25 mouse cellular contexts compared by ENCODE assay signal in the genomic region with DNA sequence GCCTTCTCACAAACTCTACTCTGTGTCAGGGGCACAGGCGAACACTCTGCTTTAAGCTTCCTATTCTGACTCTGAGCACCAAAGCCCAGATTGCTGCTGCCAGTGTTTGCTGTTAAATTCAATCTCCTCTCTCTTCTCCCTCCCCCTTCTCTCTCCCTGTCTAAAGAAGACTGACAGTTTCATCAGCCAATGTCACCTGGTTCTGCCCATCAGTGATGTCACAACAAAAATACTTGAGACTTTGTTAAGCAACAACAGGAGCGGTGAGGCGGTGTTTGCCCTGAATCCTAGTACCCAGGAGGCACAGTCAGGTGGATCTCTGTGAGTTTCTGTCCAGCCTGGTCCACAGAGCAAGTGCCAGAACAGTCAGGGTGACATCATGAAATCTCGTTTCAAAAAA. TPM values are rescaled to one million over a fixed set of nuclear protein-coding genes. Genes with fewer than 3 reads are reported as not detected.
DNase-seq lines count a peak whose midpoint lies in the region; ATAC-seq and TF ChIP-seq lines count a peak whose summit lies in the region.
"Had no signal": no experiment of that assay in that cellular context is flagged by ENCODE, and none has a peak within 500 bp of the region (broad histone marks: within the 10 kb centered on the region; RNA-seq: fewer than 3 reads in every experiment).

No protein-coding gene starts in this region.

- ATAC-seq in heart, postnatal 0 days (ENCODE audit: insufficient read depth, low read depth), result no peak
- peak; percentile 50 for ATAC-seq in megakaryocyte progenitor cell, adult 5-6 weeks (replicated peaks; ENCODE audit: poor library complexity)
- no peak for ATAC-seq in forebrain, embryonic 16.5 days
- ATAC-seq: forebrain, postnatal 0 days had no signal

- TF ChIP-seq EP300 in heart, postnatal 0 days (IDR thresholded peaks at IDR 0.05; ENCODE audit: low read depth), result no peak

- 90% methylated on average over 4 of the region's 4 CpGs for WGBS in heart, postnatal 0 days
- 86% methylated on average over 4 of the region's 4 CpGs for WGBS in forebrain, embryonic 16.5 days

- no peak overlapping the region for H3K4me3 ChIP-seq in heart, postnatal 0 days (ENCODE audit: low read depth, low read length)
- no peak overlapping the region for H3K4me3 ChIP-seq in bone marrow macrophage, adult 2 months (ENCODE audit: insufficient read depth, low read length)
- no peak overlapping the region for H3K4me3 ChIP-seq in forebrain, embryonic 16.5 days (replicated peaks; ENCODE audit: low read length)
- H3K4me3 ChIP-seq: forebrain, embryonic 10.5 days; heart, embryonic 12.5 days; hindbrain, embryonic 13.5 days; limb, embryonic 15.5 days; neural tube, embryonic 12.5 days had no signal

- H3K9ac ChIP-seq in heart, postnatal 0 days (replicated peaks; ENCODE audit: low read depth, low read length), result no peak overlapping the region
- H3K9ac ChIP-seq in forebrain, embryonic 16.5 days (replicated peaks; ENCODE audit: low read depth, low read length), result no peak overlapping the region
- H3K9ac ChIP-seq: forebrain, postnatal 0 days; heart, embryonic 12.5 days; hindbrain, embryonic 13.5 days; limb, embryonic 15.5 days; neural tube, embryonic 12.5 days had no signal

- no peaks in the 10 kb centered on the region for H3K27me3 ChIP-seq in heart, postnatal 0 days (ENCODE audit: control insufficient read depth, insufficient read depth, low read length)
- no peaks in the 10 kb centered on the region for H3K27me3 ChIP-seq in forebrain, embryonic 16.5 days (replicated peaks; ENCODE audit: control insufficient read depth, insufficient read depth, low read length)
- H3K27me3 ChIP-seq: heart, embryonic 12.5 days; hindbrain, embryonic 13.5 days; limb, embryonic 15.5 days; megakaryocyte, embryonic 14.5 days; neural tube, embryonic 12.5 days had no signal

- H3K36me3 ChIP-seq in heart, postnatal 0 days (replicated peaks; ENCODE audit: control insufficient read depth, insufficient read depth, low read length), result no peaks in the 10 kb centered on the region
- H3K36me3 ChIP-seq in forebrain, embryonic 16.5 days (ENCODE audit: control insufficient read depth, insufficient read depth), result no peaks in the 10 kb centered on the region
- H3K36me3 ChIP-seq: forebrain, embryonic 10.5 days; heart, embryonic 12.5 days; hindbrain, embryonic 13.5 days; limb, embryonic 15.5 days; neural tube, embryonic 12.5 days had no signal

- no peak for DNase-seq in heart, postnatal 0 days (ENCODE audit: low spot score)
- no peak for DNase-seq in heart, postnatal 36 days
- peak; percentile 25 for DNase-seq in retina, postnatal 1 day
- no peak for DNase-seq in retina, embryonic 14.5 days (ENCODE audit: low spot score)
- no peak for DNase-seq in MN1 (ENCODE audit: low spot score)
- DNase-seq: cerebellum, adult 9-11 months; forebrain, postnatal 0 days; gastrocnemius, postnatal 14 days; heart, adult 18-20 months; heart, postnatal 14 days; kidney, adult 8-10 months; kidney, postnatal 14 days; left cerebral cortex, postnatal 4 days; midbrain, embryonic 14.5 days had no signal

- H3K4me2 ChIP-seq in heart, postnatal 0 days (ENCODE audit: low read depth, low read length), result no peak overlapping the region
- no peak overlapping the region for H3K4me2 ChIP-seq in forebrain, embryonic 16.5 days (ENCODE audit: low read length)
- H3K4me2 ChIP-seq: heart, embryonic 12.5 days; hindbrain, embryonic 13.5 days; limb, embryonic 15.5 days; neural tube, embryonic 12.5 days had no signal

- intact Hi-C loops in heart, postnatal 36 days (cut with DNase I), result no loop called here

- no peak for TF ChIP-seq POLR2A in bone marrow macrophage, adult 2 months (IDR thresholded peaks at IDR 0.05; ENCODE audit: borderline replicate concordance, low read depth, low read length)

- H3K4me1 ChIP-seq in heart, postnatal 0 days (ENCODE audit: control insufficient read depth, insufficient read depth), result no peaks in the 10 kb centered on the region
- peaks cover 12% of the 10 kb centered on the region for H3K4me1 ChIP-seq in bone marrow macrophage, adult 2 months (ENCODE audit: control insufficient read depth, insufficient read depth, low read length)
- H3K4me1 ChIP-seq in forebrain, embryonic 16.5 days (replicated peaks; ENCODE audit: control insufficient read depth, insufficient read depth, low read length), result no peaks in the 10 kb centered on the region
- H3K4me1 ChIP-seq: forebrain, embryonic 10.5 days; heart, embryonic 12.5 days; hindbrain, embryonic 13.5 days; limb, embryonic 15.5 days; neural tube, embryonic 12.5 days had no signal

- H3K9me3 ChIP-seq in heart, postnatal 0 days (replicated peaks; ENCODE audit: control insufficient read depth, low read length), result no peaks in the 10 kb centered on the region
- H3K9me3 ChIP-seq in forebrain, embryonic 16.5 days (ENCODE audit: control insufficient read depth, low read length), result no peaks in the 10 kb centered on the region
- H3K9me3 ChIP-seq: forebrain, embryonic 10.5 days; hindbrain, embryonic 13.5 days; limb, embryonic 15.5 days; neural tube, embryonic 12.5 days had no signal

- no peak for TF ChIP-seq CTCF in heart, postnatal 0 days (IDR thresholded peaks at IDR 0.05; ENCODE audit: low read depth)
- TF ChIP-seq CTCF in bone marrow macrophage, adult 2 months (IDR thresholded peaks at IDR 0.05; ENCODE audit: low read depth, low read length), result no peak

- H3K27ac ChIP-seq in heart, postnatal 0 days (ENCODE audit: low read depth), result 0 out of 2 replicates have a peak overlapping the region, but pooled peaks have one; percentile 34
- H3K27ac ChIP-seq in bone marrow macrophage, adult 2 months (ENCODE audit: insufficient read depth, low read depth, low read length), result peak overlapping the region; percentile 84
- no peak overlapping the region for H3K27ac ChIP-seq in forebrain, embryonic 16.5 days (ENCODE audit: low read length)
- H3K27ac ChIP-seq: forebrain, embryonic 10.5 days; hindbrain, embryonic 13.5 days; limb, embryonic 15.5 days; neural tube, embryonic 12.5 days; stomach, postnatal 0 days had no signal

RNA-seq across cellular contexts. Expression of a gene that starts 13.8 kb away (rescaled TPM):
- 15.4 and 19.7 TPM in 2 replicates for total RNA-seq in heart, postnatal 0 days (2014; rRNA removed; ENCODE audit: low replicate concordance)
- 9.6 and 10.7 TPM in 2 replicates for polyA plus RNA-seq in heart, postnatal 0 days (2015; fragmentation: Nextera tagmentation; extraction: Ambion mirVana)
- 10 to 100 TPM; 15.0 to 16.8 TPM for total RNA-seq in heart, postnatal 36 days (2021)
- 18.1 and 18.2 TPM in 2 replicates for polyA plus RNA-seq in bone marrow macrophage, adult 2 months (2012; ENCODE audit: insufficient read depth, insufficient read length, missing spikeins)
- 5.9 and 7.6 TPM in 2 replicates for total RNA-seq in megakaryocyte progenitor cell, adult 5-6 weeks (2015)
- 4.5 and 6.7 TPM in 2 replicates for total RNA-seq in megakaryocyte progenitor cell, adult 5-6 weeks (2017)
- 1.7 and 2.4 TPM in 2 replicates for polyA plus RNA-seq in forebrain, embryonic 16.5 days (2015; fragmentation: Nextera tagmentation; extraction: Ambion mirVana)
- total RNA-seq: MEL had no signal

RNA-seq across cellular contexts. Expression of a gene that starts 51.3 kb away (rescaled TPM):
- total RNA-seq in heart, postnatal 0 days (2014; rRNA removed; ENCODE audit: low replicate concordance), result 36.8 and 37.5 TPM in 2 replicates
- 19.0 TPM in 2 replicates for polyA plus RNA-seq in heart, postnatal 0 days (2015; fragmentation: Nextera tagmentation; extraction: Ambion mirVana)
- 10 to 100 TPM; 21.0 to 24.5 TPM for total RNA-seq in heart, postnatal 36 days (2021)
- polyA plus RNA-seq in bone marrow macrophage, adult 2 months (2012; ENCODE audit: insufficient read depth, insufficient read length, missing spikeins), result 44.9 and 47.7 TPM in 2 replicates
- 106 and 109 TPM in 2 replicates for total RNA-seq in megakaryocyte progenitor cell, adult 5-6 weeks (2015)
- 55.6 and 61.3 TPM in 2 replicates for total RNA-seq in megakaryocyte progenitor cell, adult 5-6 weeks (2017)
- polyA plus RNA-seq in forebrain, embryonic 16.5 days (2015; fragmentation: Nextera tagmentation; extraction: Ambion mirVana), result 66.6 and 77.6 TPM in 2 replicates
